Mouse (Mus musculus) layer of hippocampus, adult 11-12 months (tissue): ENCODE results near the gene Sema3g.

ENCODE experiments used
- DNase-seq: peaks from one replicate; pipeline ENCODE4 v3.0.0; 2022; ENCODE audit warnings: low spot score

Gene Sema3g

GRCm38 (mm10) chr14:31272164-31272563 is 54.5 kb downstream of the Sema3g start:
- DNase-seq: peak; percentile 87
